Mouse (Mus musculus) embryonic facial prominence, embryonic 15.5 days (tissue): Measurements from ENCODE around the gene Tmem238l. TPM values are rescaled to one million over a fixed set of nuclear protein-coding genes. Genes with fewer than 3 reads are reported as not detected.

Source experiments
- ATAC-seq: fragments of 200-750 bp; cut with Nextera tagmentation; 2 replicates; pipeline ENCODE4 v1.8.0; 2017; ENCODE audit warnings: low read depth, moderate TSS enrichment; ENCODE audit not compliant: insufficient number of reproducible peaks, low FRiP score, low TSS enrichment
- H3K27ac ChIP-seq: fragments of 300-500 bp; sonication (generic); replicated peaks from 2 replicates; pipeline ENCODE4 v1.5.1; 2015; ENCODE audit warnings: mild to moderate bottlenecking, inconsistent platforms
- H3K27me3 ChIP-seq: fragments of 300-500 bp; sonication (generic); 2 replicates; pipeline ENCODE4 v1.6.1; 2015; ENCODE audit warnings: inconsistent platforms
- H3K36me3 ChIP-seq: fragments of 300-500 bp; sonication (generic); 2 replicates; pipeline ENCODE4 v1.6.1; 2015; ENCODE audit warnings: mild to moderate bottlenecking, inconsistent platforms
- H3K4me1 ChIP-seq: fragments of 300-500 bp; sonication (generic); 2 replicates; pipeline ENCODE4 v1.6.1; 2015; ENCODE audit warnings: inconsistent platforms
- H3K4me2 ChIP-seq: fragments of 300-500 bp; sonication (generic); replicated peaks from 2 replicates; pipeline ENCODE4 v1.6.1; 2015; ENCODE audit warnings: mild to moderate bottlenecking, inconsistent platforms
- H3K4me3 ChIP-seq: fragments of 300-500 bp; sonication (generic); replicated peaks from 2 replicates; pipeline ENCODE4 v1.5.1; 2015; ENCODE audit warnings: mild to moderate bottlenecking, inconsistent platforms
- H3K9ac ChIP-seq: fragments of 300-500 bp; sonication (generic); 2 replicates; pipeline ENCODE4 v1.6.1; 2015; ENCODE audit warnings: inconsistent platforms
- H3K9me3 ChIP-seq: fragments of 300-500 bp; sonication (generic); replicated peaks from 2 replicates; pipeline ENCODE4 v1.6.1; 2016; ENCODE audit warnings: inconsistent platforms
- WGBS: fragments of 180-500 bp; shearing (Covaris S2); methylation state at CpG from one replicate; pipeline ENCODE4 v1.1.7; 2015; 5-methylcytosine and 5-hydroxymethylcytosine counted together
- polyA plus RNA-seq: library from polyadenylated mRNA; unstranded; fragments of >200 nt; fragmentation: Nextera tagmentation; extraction: Ambion mirVana; gene quantifications from 2 replicates; pipeline ENCODE4 v1.2.1, GENCODE M21; 2015

Gene Tmem238l
- polyA plus RNA-seq, 1 experiment from 2014 or later, result 0.21 TPM

GRCm38 (mm10) chr11:66981336-66982115 lies 25.1 kb downstream of the Tmem238l start:
- no peak overlapping the region for H3K4me2 ChIP-seq
- peaks cover 29% of the 10 kb centered on the region for H3K4me1 ChIP-seq
- no peaks in the 10 kb centered on the region for H3K9me3 ChIP-seq
- no peak overlapping the region for H3K4me3 ChIP-seq
- no peak overlapping the region for H3K27ac ChIP-seq
- H3K9ac ChIP-seq, result no peak overlapping the region
- H3K36me3 ChIP-seq, result no peaks in the 10 kb centered on the region
- 79% methylated on average over 15 of the region's 15 CpGs for WGBS
- no peak for ATAC-seq
- H3K27me3 ChIP-seq, result no peaks in the 10 kb centered on the region

- H3K4me3 ChIP-seq, result no peak overlapping the region
- no peaks in the 10 kb centered on the region for H3K27me3 ChIP-seq
- H3K36me3 ChIP-seq, result no peaks in the 10 kb centered on the region
- H3K9ac ChIP-seq, result no peak overlapping the region
- ATAC-seq, result no peak
- no peaks in the 10 kb centered on the region for H3K9me3 ChIP-seq
- no peak overlapping the region for H3K4me2 ChIP-seq
- 0 out of 2 replicates have a peak overlapping the region, but pooled peaks have one; percentile 83 for H3K27ac ChIP-seq
- WGBS, result 39% methylated on average over 6 of the region's 6 CpGs
- peaks cover 29% of the 10 kb centered on the region for H3K4me1 ChIP-seq
Observed at GRCm38 (mm10) chr11:66982794-66983193, 26.4 kb downstream of the Tmem238l start.

GRCm38 (mm10) chr11:66983422-66984164 lies 27.2 kb downstream of the Tmem238l start:
- peak; percentile 5; the same call in 1 of the 2 replicates for ATAC-seq
- Histone ChIP-seq H3K27ac (peak overlapping the region; percentile 83), H3K4me3 (no peak overlapping the region), H3K9me3 (no peaks in the 10 kb centered on the region), H3K27me3 (no peaks in the 10 kb centered on the region), H3K4me1 (peaks cover 29% of the 10 kb centered on the region), H3K9ac (no peak overlapping the region), H3K4me2 (0 out of 2 replicates have a peak overlapping the region, but pooled peaks have one; percentile 11), H3K36me3 (no peaks in the 10 kb centered on the region)
- WGBS, result 50% methylated on average over 11 of the region's 11 CpGs

GRCm38 (mm10) chr11:66984165-66985135 lies 28.0 kb downstream of the Tmem238l start:
- Histone ChIP-seq H3K9ac (peak overlapping the region; percentile 15; the same call in 1 of the 2 replicates), H3K27ac (peak overlapping the region; percentile 83), H3K27me3 (no peaks in the 10 kb centered on the region), H3K4me1 (peaks cover 29% of the 10 kb centered on the region), H3K36me3 (no peaks in the 10 kb centered on the region), H3K9me3 (no peaks in the 10 kb centered on the region), H3K4me3 (peak overlapping the region; percentile 46), H3K4me2 (peak overlapping the region; percentile 69)
- peak; percentile 76 for ATAC-seq
- 4% methylated on average over 28 of the region's 28 CpGs for WGBS

GRCm38 (mm10) chr11:66985136-66985702 lies 28.8 kb downstream of the Tmem238l start:
- Histone ChIP-seq H3K9me3 (no peaks in the 10 kb centered on the region), H3K27me3 (no peaks in the 10 kb centered on the region), H3K36me3 (no peaks in the 10 kb centered on the region), H3K4me1 (peaks cover 29% of the 10 kb centered on the region), H3K4me3 (peak overlapping the region; percentile 46), H3K9ac (peak overlapping the region; percentile 15; the same call in 1 of the 2 replicates), H3K4me2 (peak overlapping the region; percentile 69), H3K27ac (peak overlapping the region; percentile 83)
- WGBS, result 26% methylated on average over 11 of the region's 11 CpGs
- no peak for ATAC-seq

GRCm38 (mm10) chr11:66992150-66992549 lies 35.7 kb downstream of the Tmem238l start:
- no peak for ATAC-seq

GRCm38 (mm10) chr11:66993674-66994073 lies 37.2 kb downstream of the Tmem238l start:
- Histone ChIP-seq H3K9me3 (no peaks in the 10 kb centered on the region), H3K36me3 (no peaks in the 10 kb centered on the region), H3K4me2 (no peak overlapping the region), H3K4me1 (no peaks in the 10 kb centered on the region; the same call in 1 of the 2 replicates), H3K27ac (no peak overlapping the region), H3K9ac (no peak overlapping the region), H3K4me3 (no peak overlapping the region), H3K27me3 (no peaks in the 10 kb centered on the region)
- 30% methylated on average over 1 of the region's 1 CpGs for WGBS
- no peak for ATAC-seq

More at GRCm38 (mm10) chr11:66992150-66992549, 35.7 kb downstream of the Tmem238l start:
- no peaks in the 10 kb centered on the region for H3K4me1 ChIP-seq
- no peak overlapping the region for H3K4me3 ChIP-seq
- no peak overlapping the region for H3K4me2 ChIP-seq
- no peaks in the 10 kb centered on the region for H3K36me3 ChIP-seq
- no peak overlapping the region for H3K9ac ChIP-seq
- H3K9me3 ChIP-seq, result no peaks in the 10 kb centered on the region
- 49% methylated on average over 2 of the region's 2 CpGs for WGBS
- no peaks in the 10 kb centered on the region for H3K27me3 ChIP-seq
- H3K27ac ChIP-seq, result no peak overlapping the region

GRCm38 (mm10) chr11:66996446-66996845 lies 40.0 kb downstream of the Tmem238l start:
- Histone ChIP-seq H3K4me3 (no peak overlapping the region), H3K4me1 (no peaks in the 10 kb centered on the region; the same call in 1 of the 2 replicates), H3K4me2 (no peak overlapping the region), H3K9me3 (no peaks in the 10 kb centered on the region), H3K36me3 (no peaks in the 10 kb centered on the region), H3K27ac (no peak overlapping the region), H3K9ac (no peak overlapping the region), H3K27me3 (no peaks in the 10 kb centered on the region)
- 81% methylated on average over 4 of the region's 4 CpGs for WGBS
- no peak for ATAC-seq

- Histone ChIP-seq H3K9me3 (no peaks in the 10 kb centered on the region), H3K36me3 (no peaks in the 10 kb centered on the region), H3K27me3 (no peaks in the 10 kb centered on the region), H3K9ac (no peak overlapping the region), H3K4me3 (no peak overlapping the region), H3K4me2 (no peak overlapping the region), H3K4me1 (no peaks in the 10 kb centered on the region; the same call in 1 of the 2 replicates), H3K27ac (no peak overlapping the region)
- no peak for ATAC-seq
- WGBS, result 70% methylated on average over 14 of the region's 14 CpGs
Observed at GRCm38 (mm10) chr11:66998467-66999403, 42.3 kb downstream of the Tmem238l start.
